Mouse (Mus musculus) neural tube, embryonic 13.5 days (tissue): Measurements from ENCODE around the gene Olfr987. TPM values are rescaled to one million over a fixed set of nuclear protein-coding genes. Genes with fewer than 3 reads are reported as not detected.
"Not testable (repeated sequence)": the region's sequence is repeated elsewhere in the genome, so short reads cannot be mapped to it uniquely, and the experiment has no call there.

Experiments
- ATAC-seq: fragments of 200-750 bp; cut with Nextera tagmentation; 2 replicates; pipeline ENCODE4 v1.8.0; 2017; ENCODE audit warnings: low read depth, mild to moderate bottlenecking, moderate TSS enrichment, moderate library complexity
- H3K27ac ChIP-seq: fragments of 300-500 bp; sonication (generic); replicated peaks from 2 replicates; pipeline ENCODE4 v1.5.1; 2015; ENCODE audit warnings: moderate library complexity, mild to moderate bottlenecking, inconsistent platforms
- H3K27me3 ChIP-seq: fragments of 300-500 bp; sonication (generic); 2 replicates; pipeline ENCODE4 v1.6.1; 2015; ENCODE audit warnings: mild to moderate bottlenecking, inconsistent platforms
- H3K36me3 ChIP-seq: fragments of 300-500 bp; sonication (generic); 2 replicates; pipeline ENCODE4 v1.6.1; 2015; ENCODE audit warnings: mild to moderate bottlenecking, inconsistent platforms
- H3K4me1 ChIP-seq: fragments of 300-500 bp; sonication (generic); replicated peaks from 2 replicates; pipeline ENCODE4 v1.6.1; 2015; ENCODE audit warnings: inconsistent platforms
- H3K4me2 ChIP-seq: fragments of 300-500 bp; sonication (generic); 2 replicates; pipeline ENCODE4 v1.6.1; 2015; ENCODE audit warnings: inconsistent platforms, mild to moderate bottlenecking, moderate library complexity
- H3K4me3 ChIP-seq: fragments of 300-500 bp; sonication (generic); 2 replicates; pipeline ENCODE4 v1.5.1; 2015; ENCODE audit warnings: mild to moderate bottlenecking, inconsistent platforms
- H3K9ac ChIP-seq: fragments of 300-500 bp; sonication (generic); 2 replicates; pipeline ENCODE4 v1.6.1; 2015; ENCODE audit warnings: moderate library complexity, mild to moderate bottlenecking, inconsistent platforms
- H3K9me3 ChIP-seq: fragments of 300-500 bp; sonication (generic); 2 replicates; pipeline ENCODE4 v1.6.1; 2016; ENCODE audit warnings: inconsistent platforms
- WGBS: fragments of 180-500 bp; shearing (Covaris S2); methylation state at CpG from one replicate; pipeline ENCODE4 v1.1.7; 2015; 5-methylcytosine and 5-hydroxymethylcytosine counted together
- polyA plus RNA-seq: library from polyadenylated mRNA; unstranded; fragments of >200 nt; fragmentation: Nextera tagmentation; extraction: Ambion mirVana; gene quantifications from 2 replicates; pipeline ENCODE4 v1.2.1, GENCODE M21; 2015

Gene Olfr987
- polyA plus RNA-seq = not detected in 2 replicates

DNA sequence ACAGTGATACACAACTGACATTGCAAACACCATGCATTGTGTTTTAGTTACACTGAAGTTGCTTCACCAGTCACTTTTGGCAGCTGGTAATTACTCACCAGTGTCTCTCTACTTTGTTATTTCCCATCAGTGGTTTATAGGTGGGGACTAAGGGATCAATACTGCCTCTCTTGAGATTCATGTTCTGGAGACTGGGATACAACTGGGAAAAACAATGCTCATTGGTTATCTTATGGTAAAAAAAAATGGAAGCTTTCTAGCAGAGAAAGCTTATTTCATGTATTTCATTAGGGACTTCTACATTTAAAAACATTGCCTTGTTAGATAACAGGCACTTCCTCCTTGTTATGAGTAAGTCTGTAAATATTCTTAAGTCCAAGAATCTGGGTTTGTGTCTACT, at the start of gene Olfr987:
Olfr987 (minus strand) TSS at position 101 of the 400 bp plus-strand sequence.
- not testable (repeated sequence) for ATAC-seq

DNA sequence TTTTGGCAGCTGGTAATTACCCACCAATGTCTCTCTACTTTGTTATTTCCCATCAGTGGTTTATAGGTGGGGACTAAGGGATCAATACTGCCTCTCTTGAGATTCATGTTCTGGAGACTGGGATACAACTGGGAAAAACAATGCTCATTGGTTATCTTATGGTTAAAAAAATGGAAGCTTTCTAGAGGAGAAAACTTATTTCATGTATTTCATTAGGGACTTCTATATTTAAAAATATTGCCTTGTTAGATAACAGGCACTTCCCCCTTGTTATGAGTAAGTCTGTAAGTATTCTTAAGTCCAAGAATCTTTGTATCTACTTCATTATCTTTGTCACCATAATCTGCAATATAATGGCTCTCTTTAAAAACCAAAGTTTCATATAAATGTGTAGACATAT, 24.0 kb upstream of the Olfr987 start, which contains the start of gene Olfr988:
Olfr988 (minus strand) TSS at position 101 of the 400 bp plus-strand sequence.
- not testable (repeated sequence) for H3K36me3 ChIP-seq, ATAC-seq, H3K9ac ChIP-seq, H3K27me3 ChIP-seq, H3K4me2 ChIP-seq, H3K4me3 ChIP-seq, H3K27ac ChIP-seq, H3K4me1 ChIP-seq, H3K9me3 ChIP-seq

More for the DNA sequence above, at the start of gene Olfr987:
- H3K4me1 ChIP-seq, H3K9me3 ChIP-seq, H3K36me3 ChIP-seq, H3K27me3 ChIP-seq, H3K4me3 ChIP-seq, H3K27ac ChIP-seq, H3K4me2 ChIP-seq, H3K9ac ChIP-seq: not testable (repeated sequence)

DNA sequence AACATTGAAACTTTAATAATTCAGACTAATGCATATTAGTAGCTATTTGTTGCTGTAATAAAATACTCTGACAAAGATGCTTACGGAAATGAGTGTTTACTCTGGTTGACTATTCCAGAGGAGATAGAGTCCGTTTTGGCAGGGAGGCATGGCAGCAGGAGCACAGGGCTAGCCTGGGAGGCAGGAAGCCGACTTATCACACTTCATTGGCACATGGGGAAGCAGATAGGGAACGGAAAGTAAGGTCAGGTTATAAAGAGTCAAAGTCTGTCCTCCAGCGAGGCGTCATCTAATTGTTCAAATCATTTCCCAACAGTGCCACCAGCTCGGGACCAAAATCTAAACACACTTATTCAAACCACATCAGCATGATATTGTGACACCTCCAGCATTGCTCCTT, 857 bp upstream of the Olfr987 start:
- Histone ChIP-seq H3K9ac (no peak overlapping the region), H3K36me3 (no peaks in the 10 kb centered on the region), H3K4me2 (no peak overlapping the region), H3K9me3 (no peaks in the 10 kb centered on the region), H3K4me3 (no peak overlapping the region), H3K27me3 (no peaks in the 10 kb centered on the region), H3K4me1 (no peaks in the 10 kb centered on the region), H3K27ac (no peak overlapping the region)
- WGBS = 84% methylated on average over 7 of the region's 7 CpGs
- ATAC-seq = no peak

- WGBS = 78% methylated on average over 1 of the region's 1 CpGs
- Histone ChIP-seq H3K9ac (no peak overlapping the region), H3K36me3 (no peaks in the 10 kb centered on the region), H3K9me3 (no peaks in the 10 kb centered on the region), H3K4me2 (no peak overlapping the region), H3K4me3 (no peak overlapping the region), H3K4me1 (no peaks in the 10 kb centered on the region), H3K27ac (no peak overlapping the region), H3K27me3 (no peaks in the 10 kb centered on the region)
- no peak for ATAC-seq
Observed at GRCm38 (mm10) chr2:85319106-85319505, 20.0 kb downstream of the Olfr987 start.

- Histone ChIP-seq H3K27ac (no peak overlapping the region), H3K9me3 (no peaks in the 10 kb centered on the region), H3K9ac (no peak overlapping the region), H3K36me3 (no peaks in the 10 kb centered on the region), H3K4me1 (0 out of 2 replicates have a peak, but pooled peaks cover 8% of the 10 kb centered on the region), H3K27me3 (no peaks in the 10 kb centered on the region), H3K4me2 (no peak overlapping the region), H3K4me3 (no peak overlapping the region)
- WGBS = 45% methylated on average over 1 of the region's 1 CpGs
- ATAC-seq = no peak
Observed at GRCm38 (mm10) chr2:85285406-85285805, 53.7 kb downstream of the Olfr987 start.

DNA sequence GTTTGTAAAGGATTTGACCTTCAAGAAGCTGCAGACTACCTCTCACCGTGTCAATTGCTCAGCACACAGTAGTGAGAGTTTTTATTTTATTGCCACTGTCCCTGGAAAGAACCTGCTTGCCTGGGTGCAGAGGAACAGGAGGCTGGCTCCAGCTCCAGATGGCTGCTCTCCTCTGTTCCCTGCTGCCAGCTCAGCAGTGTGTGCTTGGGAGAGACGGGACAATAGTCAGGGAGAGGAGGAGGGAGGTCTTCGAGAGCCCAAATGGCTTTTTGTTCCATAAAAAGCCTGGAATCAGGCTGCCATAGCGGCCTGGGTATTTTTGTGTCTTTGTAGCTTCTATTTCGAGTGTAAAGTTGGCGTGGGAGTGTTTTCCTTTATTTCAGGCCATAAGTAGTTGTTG, 54.5 kb downstream of the Olfr987 start:
- ATAC-seq = peak; percentile 69; the same call in 1 of the 2 replicates
- Histone ChIP-seq H3K36me3 (no peaks in the 10 kb centered on the region), H3K9ac (no peak overlapping the region), H3K4me2 (no peak overlapping the region), H3K9me3 (no peaks in the 10 kb centered on the region), H3K27me3 (no peaks in the 10 kb centered on the region), H3K27ac (no peak overlapping the region), H3K4me3 (no peak overlapping the region), H3K4me1 (0 out of 2 replicates have a peak, but pooled peaks cover 8% of the 10 kb centered on the region)
- WGBS = 20% methylated on average over 6 of the region's 6 CpGs

DNA sequence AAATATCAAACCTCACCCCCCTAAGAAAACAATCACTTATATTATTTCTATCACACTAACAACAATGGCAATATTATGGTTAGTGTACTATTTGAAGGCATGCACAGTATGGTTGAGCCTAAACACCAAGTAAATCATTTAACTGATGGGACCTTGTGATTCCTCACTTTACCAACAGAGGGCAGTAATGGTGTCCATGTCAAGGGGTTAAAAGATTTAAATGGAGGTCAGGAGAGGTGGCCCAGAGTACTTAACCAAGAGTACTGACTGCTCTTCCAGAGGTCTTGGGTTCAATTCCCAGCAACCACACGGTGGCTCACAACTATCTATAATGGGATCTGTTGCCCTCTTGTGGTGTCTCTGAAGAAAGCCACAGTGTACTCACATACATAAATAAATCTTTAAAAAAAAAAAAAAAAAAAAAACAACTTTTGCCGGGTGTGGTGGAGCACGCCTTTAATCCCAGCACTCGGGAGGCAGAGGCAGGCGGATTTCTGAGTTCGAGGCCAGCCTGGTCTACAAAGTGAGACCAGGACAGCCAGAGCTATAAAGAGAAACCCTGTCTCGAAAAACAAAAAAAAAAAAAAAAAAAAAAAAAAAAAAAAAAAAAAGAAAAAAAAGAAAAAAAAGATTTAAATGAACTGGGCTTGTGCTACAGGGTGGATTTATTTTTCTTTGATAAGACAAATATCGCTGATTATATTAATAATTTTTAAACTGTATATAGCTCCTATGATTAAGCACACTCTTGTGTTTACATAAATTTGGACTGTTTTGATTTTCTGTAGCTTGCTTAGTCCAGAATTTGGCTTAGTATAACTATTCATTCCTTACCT, 55.3 kb downstream of the Olfr987 start:
- ATAC-seq = no peak
- WGBS = 90% methylated on average over 8 of the region's 8 CpGs
- Histone ChIP-seq H3K4me2 (no peak overlapping the region), H3K36me3 (no peaks in the 10 kb centered on the region), H3K9ac (no peak overlapping the region), H3K4me1 (0 out of 2 replicates have a peak, but pooled peaks cover 8% of the 10 kb centered on the region), H3K4me3 (no peak overlapping the region), H3K27me3 (no peaks in the 10 kb centered on the region), H3K9me3 (no peaks in the 10 kb centered on the region), H3K27ac (no peak overlapping the region)

- ATAC-seq = no peak
- H3K9ac ChIP-seq = no peak overlapping the region
- no peaks in the 10 kb centered on the region for H3K9me3 ChIP-seq
- H3K4me2 ChIP-seq = no peak overlapping the region
- H3K27me3 ChIP-seq = no peaks in the 10 kb centered on the region
- H3K36me3 ChIP-seq = no peaks in the 10 kb centered on the region
- H3K4me1 ChIP-seq = 0 out of 2 replicates have a peak, but pooled peaks cover 8% of the 10 kb centered on the region
- WGBS = 66% methylated on average over 4 of the region's 4 CpGs
- H3K27ac ChIP-seq = no peak overlapping the region
- no peak overlapping the region for H3K4me3 ChIP-seq
Observed at GRCm38 (mm10) chr2:85281023-85281422, 58.1 kb downstream of the Olfr987 start.

Other genes starting within 250 kb of the Olfr987 start
- 41.2 and 43.7 TPM in 2 replicates for gene Aplnr, start 203.1 kb downstream of the Olfr987 start, polyA plus RNA-seq
- 5.1 and 5.6 TPM in 2 replicates for gene Lrrc55, start 142.1 kb downstream of the Olfr987 start, polyA plus RNA-seq
- not detected in 2 replicates for gene Olfr988, start 23.9 kb upstream of the Olfr987 start, polyA plus RNA-seq
- not detected in 2 replicates for gene Olfr992, start 70.2 kb upstream of the Olfr987 start, polyA plus RNA-seq
- gene Olfr993, start 75.6 kb upstream of the Olfr987 start, polyA plus RNA-seq = not detected in 2 replicates
- not detected in 2 replicates for gene Olfr994, start 97.1 kb upstream of the Olfr987 start, polyA plus RNA-seq
- gene Olfr995, start 104.3 kb upstream of the Olfr987 start, polyA plus RNA-seq = not detected in 2 replicates
- not detected in 2 replicates for gene 4833423E24Rik, start 179.7 kb upstream of the Olfr987 start, polyA plus RNA-seq
- gene Olfr996, start 239.9 kb upstream of the Olfr987 start, polyA plus RNA-seq = not detected in 2 replicates
- not detected in 2 replicates for gene Olfr998, start 249.6 kb upstream of the Olfr987 start, polyA plus RNA-seq